Mouse (Mus musculus): ENCODE results near the gene Zfp423. TPM values are rescaled to one million over a fixed set of nuclear protein-coding genes. Genes with fewer than 3 reads are reported as not detected.

Gene Zfp423
- total and polyA plus RNA-seq, 3 experiments, result not detected

- no peaks in the 10 kb centered on the region for H3K27me3 ChIP-seq (ENCODE audit: control insufficient read depth in 1 of 2, insufficient read depth in 2 of 2, low read length in 2 of 2)
- no peaks in the 10 kb centered on the region for H3K4me1 ChIP-seq (ENCODE audit: control insufficient read depth in 1 of 2, insufficient read depth in 2 of 2, low read length in 2 of 2)
- H3K79me2 ChIP-seq (ENCODE audit: control insufficient read depth, insufficient read depth, low read length, poor library complexity), result no peaks in the 10 kb centered on the region
- no peak overlapping the region for H3K9ac ChIP-seq (ENCODE audit: control insufficient read depth, low read depth, low read length, poor library complexity, severe bottlenecking)
- H3K9me3 ChIP-seq (replicated peaks; ENCODE audit: insufficient read depth, low read length), result no peaks in the 10 kb centered on the region
- TF ChIP-seq POLR2AphosphoS2 (IDR thresholded peaks at IDR 0.05; ENCODE audit: low read length) (no peak), TBP (IDR thresholded peaks at IDR 0.05; ENCODE audit: low read depth, low read length) (no peak), MAZ (IDR thresholded peaks at IDR 0.05; ENCODE audit: low read depth, low read length) (no peak), ZKSCAN1 (IDR thresholded peaks at IDR 0.05; ENCODE audit: low read depth, low read length) (no peak), ZMIZ1 (IDR thresholded peaks at IDR 0.05; ENCODE audit: low read depth, low read length) (no peak), CTCF (IDR thresholded peaks at IDR 0.05 in 2 of 3, conservative IDR thresholded peaks at IDR 0.05 in 1 of 3; ENCODE audit: control insufficient read depth in 1 of 3, insufficient read depth in 1 of 3, low read depth in 2 of 3, low read length in 3 of 3, poor library complexity in 1 of 3, severe bottlenecking in 1 of 3) (no peak), POLR2AphosphoS5 (IDR thresholded peaks at IDR 0.05; ENCODE audit: borderline replicate concordance, low read depth, low read length) (no peak), ZNF384 (IDR thresholded peaks at IDR 0.05; ENCODE audit: low read depth, low read length) (no peak), USF2 (IDR thresholded peaks at IDR 0.05; ENCODE audit: borderline replicate concordance in 1 of 2, insufficient read depth in 1 of 2, low read depth in 1 of 2, low read length in 2 of 2) (no peak), MAFK (IDR thresholded peaks at IDR 0.05; ENCODE audit: borderline replicate concordance, low read depth, low read length) (no peak), NELFE (IDR thresholded peaks at IDR 0.05; ENCODE audit: low read depth, low read length) (no peak), RCOR1 (IDR thresholded peaks at IDR 0.05; ENCODE audit: low read depth, low read length) (no peak), SMC3 (IDR thresholded peaks at IDR 0.05; ENCODE audit: low read depth, low read length) (no peak), E2F4 (IDR thresholded peaks at IDR 0.05; ENCODE audit: borderline replicate concordance, low read depth, low read length) (no peak), TCF12 (IDR thresholded peaks at IDR 0.05; ENCODE audit: low read depth, low read length) (no peak), MYB (IDR thresholded peaks at IDR 0.05; ENCODE audit: low read depth, low read length) (no peak), JUND (IDR thresholded peaks at IDR 0.05; ENCODE audit: low read depth, low read length) (no peak), ELF1 (IDR thresholded peaks at IDR 0.05; ENCODE audit: low read depth, low read length) (no peak), NRF1 (IDR thresholded peaks at IDR 0.05; ENCODE audit: insufficient read depth, low read depth, low read length, poor library complexity, severe bottlenecking) (no peak), USF1 (IDR thresholded peaks at IDR 0.05; ENCODE audit: low read depth, low read length) (no peak)
- H3K36me3 ChIP-seq (ENCODE audit: control insufficient read depth in 1 of 2, insufficient read depth in 2 of 2, low read length in 2 of 2), result no peaks in the 10 kb centered on the region
- no peak for DNase-seq (ENCODE audit: low read depth, low spot score)
- no peak overlapping the region for H3K27ac ChIP-seq (ENCODE audit: control insufficient read depth, low read depth, low read length)
- H3K4me3 ChIP-seq (ENCODE audit: control insufficient read depth in 1 of 2, insufficient read depth in 1 of 2, low read depth in 2 of 2, low read length in 2 of 2), result no peak overlapping the region
These were observed 163.2 kb downstream of the Zfp423 start for GRCm38 (mm10) chr8:87796234-87796633.

DNA sequence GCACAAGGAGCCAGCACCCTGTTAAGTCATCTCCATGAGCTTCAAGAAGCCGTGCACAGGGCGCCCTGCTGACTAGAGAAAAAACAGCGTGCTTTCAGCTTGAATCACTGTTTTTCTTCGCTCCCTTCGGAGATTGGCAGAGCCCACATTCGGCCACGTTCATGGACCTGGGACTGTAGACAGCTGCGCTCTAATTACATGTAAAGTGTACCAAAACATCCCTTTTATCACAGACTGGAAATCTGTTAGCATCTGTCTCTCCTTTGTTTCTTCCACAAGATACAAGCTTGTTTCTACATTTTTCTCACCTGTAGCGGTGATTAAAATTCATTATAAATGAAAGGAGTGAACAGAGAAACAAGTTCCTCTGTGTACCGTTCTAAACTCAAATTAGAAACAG, 164.8 kb downstream of the Zfp423 start:
- Histone ChIP-seq H3K36me3 (ENCODE audit: control insufficient read depth in 1 of 2, insufficient read depth in 2 of 2, low read length in 2 of 2) (no peaks in the 10 kb centered on the region), H3K4me1 (ENCODE audit: control insufficient read depth in 1 of 2, insufficient read depth in 2 of 2, low read length in 2 of 2) (no peaks in the 10 kb centered on the region), H3K4me3 (ENCODE audit: control insufficient read depth in 1 of 2, insufficient read depth in 1 of 2, low read depth in 2 of 2, low read length in 2 of 2) (no peak overlapping the region), H3K27me3 (ENCODE audit: control insufficient read depth in 1 of 2, insufficient read depth in 2 of 2, low read length in 2 of 2) (no peaks in the 10 kb centered on the region), H3K27ac (ENCODE audit: control insufficient read depth, low read depth, low read length) (no peak overlapping the region), H3K9me3 (replicated peaks; ENCODE audit: insufficient read depth, low read length) (no peaks in the 10 kb centered on the region), H3K9ac (ENCODE audit: control insufficient read depth, low read depth, low read length, poor library complexity, severe bottlenecking) (no peak overlapping the region), H3K79me2 (ENCODE audit: control insufficient read depth, insufficient read depth, low read length, poor library complexity) (no peaks in the 10 kb centered on the region)
- TF ChIP-seq ZC3H11A (IDR thresholded peaks at IDR 0.05; ENCODE audit: low read depth, low read length) (no peak), EP300 (IDR thresholded peaks at IDR 0.05; ENCODE audit: low read depth in 1 of 2, low read length in 2 of 2) (no peak), POLR2AphosphoS2 (IDR thresholded peaks at IDR 0.05; ENCODE audit: low read length) (no peak), KAT2A (conservative IDR thresholded peaks at IDR 0.05; ENCODE audit: low read depth, low read length) (no peak), SMC3 (IDR thresholded peaks at IDR 0.05; ENCODE audit: low read depth, low read length) (no peak), ELF1 (IDR thresholded peaks at IDR 0.05; ENCODE audit: low read depth, low read length) (no peak), SIN3A (IDR thresholded peaks at IDR 0.05; ENCODE audit: low read length) (no peak), CHD2 (IDR thresholded peaks at IDR 0.05; ENCODE audit: low read length) (no peak), TCF12 (IDR thresholded peaks at IDR 0.05; ENCODE audit: low read depth, low read length) (no peak), POLR2A (IDR thresholded peaks at IDR 0.05; ENCODE audit: control insufficient read depth in 1 of 2, insufficient read depth in 1 of 2, low read depth in 1 of 2, low read length in 2 of 2, poor library complexity in 1 of 2) (no peak), NELFE (IDR thresholded peaks at IDR 0.05; ENCODE audit: low read depth, low read length) (no peak), CHD1 (IDR thresholded peaks at IDR 0.05; ENCODE audit: low read depth, low read length) (no peak), GABPA (IDR thresholded peaks at IDR 0.05; ENCODE audit: low read depth, low read length) (no peak), MYB (IDR thresholded peaks at IDR 0.05; ENCODE audit: low read depth, low read length) (no peak), USF1 (IDR thresholded peaks at IDR 0.05; ENCODE audit: low read depth, low read length) (no peak)
- DNase-seq (ENCODE audit: low read depth, low spot score), result no peak
